Mouse (Mus musculus): ENCODE results near the gene Dclre1b. TPM values are rescaled to one million over a fixed set of nuclear protein-coding genes. Genes with fewer than 3 reads are reported as not detected.

Dclre1b gene
- 7.6 TPM for polyA plus RNA-seq (2012; fragmentation: generic; extraction: Trizol)
- long read RNA-seq, experiment 1, result 0 reads
- long read RNA-seq, experiment 2, full-length matches to known transcripts, result 67 of 75 reads
- long read RNA-seq, experiment 2, partial matches to known transcripts, result 1 of 75 reads
- long read RNA-seq, experiment 2, other reads (novel, unspliced or antisense), result 7 of 75 reads

- Histone ChIP-seq H3K4me3 (ENCODE audit: insufficient read depth, poor library complexity, severe bottlenecking) (peak within 1 kb of the TSS; percentile 91), H3K79me2 (ENCODE audit: control insufficient read depth, insufficient read depth) (peaks cover 24% of the 10 kb centered on the region)
- TF ChIP-seq FOSL1 (IDR thresholded peaks at IDR 0.05; ENCODE audit: insufficient read depth, low read length, poor library complexity, severe bottlenecking) (no peak), USF1 (IDR thresholded peaks at IDR 0.05; ENCODE audit: low read depth) (no peak), CEBPB (IDR thresholded peaks at IDR 0.05; ENCODE audit: low read depth) (no peak), MAX (IDR thresholded peaks at IDR 0.05) (no peak), MYOD1 (IDR thresholded peaks at IDR 0.05; ENCODE audit: control insufficient read depth, insufficient read length, low read depth) (no peak)
Observed at GRCm38 (mm10) chr3:103808891-103809798, at the start of gene Dclre1b, which contains the start of the genes Ap4b1 and Gm43064. Gene Dclre1b (minus strand): TSS chr3:103809444. Gene Ap4b1 (plus strand): TSS chr3:103809520. Gene Gm43064 (plus strand): TSS chr3:103809573.

GRCm38 (mm10) chr3:103857977-103858563, 48.8 kb upstream of the Dclre1b start:
- H3ac ChIP-seq (ENCODE audit: control insufficient read depth, insufficient read length, low read depth), result no peak overlapping the region
- H3K4me3 ChIP-seq (ENCODE audit: insufficient read depth, poor library complexity, severe bottlenecking), result no peak overlapping the region
- no peak for TF ChIP-seq MYOG (IDR thresholded peaks at IDR 0.05; ENCODE audit: control insufficient read depth, extremely low read depth, insufficient read length)
- TF ChIP-seq CEBPB (IDR thresholded peaks at IDR 0.05; ENCODE audit: low read depth), result no peak
- TF ChIP-seq MYOD1 (IDR thresholded peaks at IDR 0.05; ENCODE audit: control insufficient read depth, insufficient read length, low read depth), result no peak
- no peak for TF ChIP-seq CTCF (IDR thresholded peaks at IDR 0.05; ENCODE audit: control insufficient read depth, insufficient read depth, insufficient read length)
- no peak for TF ChIP-seq USF1 (IDR thresholded peaks at IDR 0.05; ENCODE audit: low read depth)
- TF ChIP-seq MAX (IDR thresholded peaks at IDR 0.05), result no peak
- TF ChIP-seq FOSL1 (IDR thresholded peaks at IDR 0.05; ENCODE audit: insufficient read depth, low read length, poor library complexity, severe bottlenecking), result no peak
- H3K79me3 ChIP-seq (ENCODE audit: low read depth), result no peaks in the 10 kb centered on the region
- H3K27me3 ChIP-seq (ENCODE audit: control insufficient read depth, insufficient read depth, insufficient read length), result no peaks in the 10 kb centered on the region
- no peaks in the 10 kb centered on the region for H3K79me2 ChIP-seq (ENCODE audit: control insufficient read depth, insufficient read depth)
- no peaks in the 10 kb centered on the region for H3K36me3 ChIP-seq (ENCODE audit: control insufficient read depth, insufficient read depth)

More at GRCm38 (mm10) chr3:103808891-103809798, at the start of gene Dclre1b, which contains the start of the genes Ap4b1 and Gm43064:
- H3ac ChIP-seq (ENCODE audit: control insufficient read depth, insufficient read length, low read depth), result peak within 1 kb of the TSS; percentile 98
- peaks cover 17% of the 10 kb centered on the region for H3K36me3 ChIP-seq (ENCODE audit: control insufficient read depth, insufficient read depth)
- H3K27me3 ChIP-seq (ENCODE audit: control insufficient read depth, insufficient read depth, insufficient read length), result no peaks in the 10 kb centered on the region
- peaks cover 8% of the 10 kb centered on the region for H3K79me3 ChIP-seq (ENCODE audit: low read depth)

- Histone ChIP-seq H3K27me3 (ENCODE audit: control insufficient read depth, insufficient read depth, insufficient read length) (no peaks in the 10 kb centered on the region), H3K79me2 (ENCODE audit: control insufficient read depth, insufficient read depth) (no peaks in the 10 kb centered on the region), H3K79me3 (ENCODE audit: low read depth) (no peaks in the 10 kb centered on the region), H3K4me3 (ENCODE audit: insufficient read depth, poor library complexity, severe bottlenecking) (no peak overlapping the region), H3ac (ENCODE audit: control insufficient read depth, insufficient read length, low read depth) (no peak overlapping the region), H3K36me3 (ENCODE audit: control insufficient read depth, insufficient read depth) (no peaks in the 10 kb centered on the region)
- TF ChIP-seq CEBPB (IDR thresholded peaks at IDR 0.05; ENCODE audit: low read depth) (no peak), USF1 (IDR thresholded peaks at IDR 0.05; ENCODE audit: low read depth) (no peak), MAX (IDR thresholded peaks at IDR 0.05) (no peak), CTCF (IDR thresholded peaks at IDR 0.05; ENCODE audit: control insufficient read depth, insufficient read depth, insufficient read length) (no peak), FOSL1 (IDR thresholded peaks at IDR 0.05; ENCODE audit: insufficient read depth, low read length, poor library complexity, severe bottlenecking) (no peak), MYOD1 (IDR thresholded peaks at IDR 0.05; ENCODE audit: control insufficient read depth, insufficient read length, low read depth) (no peak), MYOG (IDR thresholded peaks at IDR 0.05; ENCODE audit: control insufficient read depth, extremely low read depth, insufficient read length) (no peak)
Observed at GRCm38 (mm10) chr3:103857036-103857805, 48.0 kb upstream of the Dclre1b start.

GRCm38 (mm10) chr3:103853804-103854203, 44.6 kb upstream of the Dclre1b start:
- Histone ChIP-seq H3K79me2 (ENCODE audit: control insufficient read depth, insufficient read depth) (no peaks in the 10 kb centered on the region), H3K4me3 (ENCODE audit: insufficient read depth, poor library complexity, severe bottlenecking) (no peak overlapping the region), H3K36me3 (ENCODE audit: control insufficient read depth, insufficient read depth) (no peaks in the 10 kb centered on the region), H3K27me3 (ENCODE audit: control insufficient read depth, insufficient read depth, insufficient read length) (no peaks in the 10 kb centered on the region), H3ac (ENCODE audit: control insufficient read depth, insufficient read length, low read depth) (no peak overlapping the region), H3K79me3 (ENCODE audit: low read depth) (no peaks in the 10 kb centered on the region)
- TF ChIP-seq FOSL1 (IDR thresholded peaks at IDR 0.05; ENCODE audit: insufficient read depth, low read length, poor library complexity, severe bottlenecking) (no peak), USF1 (IDR thresholded peaks at IDR 0.05; ENCODE audit: low read depth) (no peak), MYOG (IDR thresholded peaks at IDR 0.05; ENCODE audit: control insufficient read depth, extremely low read depth, insufficient read length) (no peak), CTCF (IDR thresholded peaks at IDR 0.05; ENCODE audit: control insufficient read depth, insufficient read depth, insufficient read length) (no peak), CEBPB (IDR thresholded peaks at IDR 0.05; ENCODE audit: low read depth) (no peak), MYOD1 (IDR thresholded peaks at IDR 0.05; ENCODE audit: control insufficient read depth, insufficient read length, low read depth) (no peak), MAX (IDR thresholded peaks at IDR 0.05) (no peak)
